Mouse (Mus musculus) lung, postnatal 4 days (tissue): ENCODE results near the gene Sh2d6.
A peak's percentile ranks its signal among the peaks of the same experiment; 100 is the strongest.
"Not testable (repeated sequence)": the region's sequence is repeated elsewhere in the genome, so short reads cannot be mapped to it uniquely, and the experiment has no call there.

ENCODE experiments used
- DNase-seq, 2 experiments: peaks; one replicate each; pipeline ENCODE4 v3.0.0; 2021

Gene Sh2d6

GRCm38 (mm10) chr6:72492892-72493291 is 28.6 kb downstream of the Sh2d6 start:
- DNase-seq, result no peak

- no peak for DNase-seq
Measured at GRCm38 (mm10) chr6:72491151-72491550, 30.4 kb downstream of the Sh2d6 start.

- DNase-seq, result no peak
Measured at GRCm38 (mm10) chr6:72489534-72489933, 32.0 kb downstream of the Sh2d6 start.

DNA sequence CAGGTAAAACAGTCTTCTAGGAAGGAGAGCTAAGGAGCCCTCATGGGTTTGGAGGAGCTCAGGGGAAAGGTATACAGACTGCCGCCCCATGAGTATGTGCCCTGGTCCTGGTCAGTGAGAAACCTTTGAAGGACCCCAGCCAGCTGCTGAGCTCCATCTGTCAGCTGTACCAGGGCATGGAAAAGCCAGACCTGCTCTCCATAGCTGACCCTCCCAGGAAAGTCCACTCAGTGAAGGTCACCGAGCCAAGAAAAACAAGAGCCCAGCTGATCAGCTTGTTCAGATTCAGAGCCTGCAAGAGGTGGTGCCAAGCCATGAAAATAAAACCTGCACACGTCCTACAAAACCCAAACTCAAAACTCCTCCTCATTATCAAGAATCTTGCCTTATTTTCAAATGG is 32.7 kb downstream of the Sh2d6 start:
- no peak for DNase-seq

GRCm38 (mm10) chr6:72487282-72487681 is 34.2 kb downstream of the Sh2d6 start:
- no peak for DNase-seq

GRCm38 (mm10) chr6:72486307-72486706 is 35.2 kb downstream of the Sh2d6 start:
- no peak for DNase-seq

DNA sequence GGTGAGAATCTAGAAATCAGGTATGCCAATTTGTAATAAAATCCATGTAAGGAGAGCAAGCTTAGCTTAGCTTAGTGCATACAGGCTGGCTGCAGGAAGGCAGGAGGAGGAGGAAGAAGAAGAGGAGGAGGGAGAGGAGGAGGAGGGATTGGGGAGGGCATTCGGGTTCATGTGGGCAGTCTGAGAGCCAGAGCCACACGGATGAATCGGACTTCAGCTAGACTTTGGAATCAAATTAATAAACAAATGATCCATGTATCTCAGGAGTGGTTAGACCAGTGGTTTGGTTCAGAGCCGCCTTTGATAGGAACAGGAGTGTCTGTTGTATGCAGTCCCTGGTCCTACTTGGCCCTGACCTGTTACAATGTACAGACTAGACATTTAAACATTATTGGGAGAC is 36.6 kb downstream of the Sh2d6 start:
- no peak for DNase-seq

- no peak for DNase-seq
Measured at GRCm38 (mm10) chr6:72482156-72482555, 39.4 kb downstream of the Sh2d6 start.

- peak in 1 of 2 experiments; percentile 16 for DNase-seq
Measured at GRCm38 (mm10) chr6:72480422-72480702, 41.1 kb downstream of the Sh2d6 start.

- DNase-seq, result no peak
Measured at GRCm38 (mm10) chr6:72479645-72480421, 41.7 kb downstream of the Sh2d6 start.

- DNase-seq, result not testable (repeated sequence)
Measured at GRCm38 (mm10) chr6:72478691-72479090, 42.8 kb downstream of the Sh2d6 start.

DNA sequence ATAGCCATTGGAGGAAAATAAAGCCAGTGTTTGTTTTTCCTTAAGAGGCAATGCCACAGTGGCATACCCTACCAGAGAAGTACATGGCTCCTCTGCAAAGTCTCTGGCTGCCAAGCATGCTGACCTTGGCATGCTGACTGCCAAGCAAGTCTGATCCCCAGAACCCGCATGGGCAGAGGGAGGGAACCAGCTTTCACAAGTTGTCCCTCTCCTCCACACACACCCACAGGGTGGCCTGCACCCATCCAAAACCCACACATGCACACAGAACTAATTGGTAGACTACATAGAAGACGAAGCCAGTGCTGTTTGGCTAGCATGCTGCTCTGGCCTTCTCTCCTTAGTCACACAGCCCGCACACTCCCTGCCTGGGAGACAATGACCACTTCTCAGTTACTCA is 43.9 kb downstream of the Sh2d6 start:
- DNase-seq, result no peak

DNA sequence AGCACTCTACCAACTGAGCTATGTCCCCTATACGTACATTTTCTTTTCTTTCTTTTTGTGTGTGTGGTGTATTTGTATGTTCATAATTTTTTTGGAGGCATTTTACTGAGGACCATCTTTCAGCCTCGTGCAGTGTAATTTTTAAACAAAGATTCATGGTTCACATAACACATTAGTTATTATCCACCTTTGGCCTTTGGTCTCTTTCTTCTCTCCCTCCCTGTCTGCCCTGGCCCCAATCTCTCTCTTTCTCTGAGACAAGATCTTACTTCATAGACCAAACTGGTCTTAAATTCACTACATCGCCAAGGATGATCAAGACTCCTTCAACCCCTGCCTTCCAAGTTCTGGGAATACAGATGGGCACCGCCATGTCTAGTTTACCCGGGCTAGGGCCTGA is 44.7 kb downstream of the Sh2d6 start:
- no peak for DNase-seq

DNA sequence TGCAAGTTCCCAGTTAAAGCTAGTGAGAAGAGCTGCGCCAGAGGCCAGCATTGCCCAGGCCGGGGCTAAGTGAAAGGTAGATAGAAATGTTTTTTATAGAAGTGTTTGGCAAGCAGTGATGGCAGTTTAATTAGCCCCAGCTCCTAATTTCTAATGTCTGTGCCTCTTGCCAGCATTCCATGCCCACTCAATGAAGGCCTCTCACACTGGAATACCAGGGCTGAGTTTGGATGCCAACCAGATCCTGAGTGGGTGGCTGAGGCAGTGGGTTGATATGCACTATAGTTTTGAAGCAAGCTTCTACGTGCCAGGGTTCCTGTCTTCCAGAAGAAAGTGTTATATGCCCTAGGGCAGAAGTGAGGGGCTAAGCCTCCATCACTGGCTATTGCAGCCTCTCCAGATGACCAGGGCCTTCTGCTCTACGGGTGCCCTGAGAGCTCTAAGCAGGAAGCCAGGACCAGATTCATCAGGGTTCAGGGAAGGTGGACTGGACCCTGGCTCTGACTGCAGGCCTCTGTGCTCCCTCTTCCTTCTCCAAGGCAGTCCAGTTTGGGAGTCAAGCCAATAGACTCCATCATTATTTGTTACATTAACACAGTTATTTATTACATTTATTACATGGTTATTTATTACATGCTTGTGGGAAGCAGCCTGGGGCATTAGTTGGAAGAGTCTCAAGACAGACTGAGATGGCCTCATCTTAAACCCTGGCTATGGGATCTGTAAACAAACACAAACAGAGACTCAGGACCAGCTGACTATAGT is 46.1 kb downstream of the Sh2d6 start:
- DNase-seq, result no peak

- DNase-seq, result peak; percentile 46 to 77
Measured at GRCm38 (mm10) chr6:72473264-72474041, 48.1 kb downstream of the Sh2d6 start.

DNA sequence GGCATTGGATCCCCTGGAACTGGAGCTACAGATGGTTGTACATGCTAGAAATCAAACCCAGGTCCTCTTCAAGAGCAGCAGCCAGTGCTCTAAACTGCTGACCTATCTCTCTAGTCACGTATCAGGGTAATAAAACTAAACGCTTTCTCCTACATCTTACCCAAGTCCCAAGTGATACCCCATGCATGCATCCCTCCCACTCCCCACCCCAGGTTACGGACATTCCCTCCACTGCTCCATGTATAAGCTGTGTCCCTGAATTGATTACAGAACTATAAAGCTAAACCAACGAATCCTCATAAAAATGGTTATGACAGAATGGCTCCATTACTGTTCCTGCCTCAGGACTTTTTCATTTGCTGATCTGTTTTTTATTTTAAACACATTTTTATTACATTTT is 55.3 kb downstream of the Sh2d6 start:
- DNase-seq, result no peak

DNA sequence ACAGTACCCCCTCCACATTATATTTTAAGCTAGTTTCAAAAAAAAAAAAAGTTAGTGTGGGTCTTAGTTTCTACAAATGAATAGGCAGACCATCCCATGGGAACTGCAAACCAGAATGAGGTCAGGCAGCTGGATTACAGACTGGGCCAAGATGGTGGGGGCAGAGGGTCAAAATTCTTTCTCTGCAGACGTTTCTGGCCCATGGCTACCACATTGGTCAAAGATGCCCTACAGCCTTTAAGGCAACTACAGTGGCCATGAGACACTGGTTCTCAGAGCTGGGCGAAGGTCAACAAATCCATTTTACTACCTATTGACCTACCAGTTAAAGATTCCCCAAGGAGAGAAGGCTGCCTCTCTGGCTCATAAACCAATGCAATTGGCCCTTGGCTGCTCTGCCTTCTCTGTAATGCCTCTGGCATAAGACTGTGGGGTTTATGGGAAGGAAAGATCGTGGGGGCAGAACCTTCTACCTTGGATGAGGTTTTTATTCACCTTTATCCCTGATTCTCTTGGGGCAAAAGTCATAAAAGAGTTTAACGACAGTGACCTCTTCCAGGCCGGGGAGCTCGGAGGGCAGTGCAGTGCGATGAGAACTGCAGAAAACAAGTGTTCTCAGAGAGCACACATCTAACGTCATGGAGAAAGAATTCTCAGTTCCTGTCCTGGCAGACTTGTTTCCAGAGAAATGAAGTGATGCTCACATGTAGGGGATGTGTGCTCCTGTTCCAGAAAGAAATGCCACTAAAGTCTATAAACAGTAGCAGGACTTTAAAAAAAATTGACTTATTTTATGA is 55.9 kb downstream of the Sh2d6 start:
- DNase-seq, result no peak
